Mouse (Mus musculus) ovary, postnatal 14 days (tissue): ENCODE results near the gene Gng4.
"Not testable (repeated sequence)": the region's sequence is repeated elsewhere in the genome, so short reads cannot be mapped to it uniquely, and the experiment has no call there.

ENCODE experiments used
- DNase-seq: peaks from one replicate; pipeline ENCODE4 v3.0.0; 2022; ENCODE audit warnings: low spot score

Gene Gng4

DNA sequence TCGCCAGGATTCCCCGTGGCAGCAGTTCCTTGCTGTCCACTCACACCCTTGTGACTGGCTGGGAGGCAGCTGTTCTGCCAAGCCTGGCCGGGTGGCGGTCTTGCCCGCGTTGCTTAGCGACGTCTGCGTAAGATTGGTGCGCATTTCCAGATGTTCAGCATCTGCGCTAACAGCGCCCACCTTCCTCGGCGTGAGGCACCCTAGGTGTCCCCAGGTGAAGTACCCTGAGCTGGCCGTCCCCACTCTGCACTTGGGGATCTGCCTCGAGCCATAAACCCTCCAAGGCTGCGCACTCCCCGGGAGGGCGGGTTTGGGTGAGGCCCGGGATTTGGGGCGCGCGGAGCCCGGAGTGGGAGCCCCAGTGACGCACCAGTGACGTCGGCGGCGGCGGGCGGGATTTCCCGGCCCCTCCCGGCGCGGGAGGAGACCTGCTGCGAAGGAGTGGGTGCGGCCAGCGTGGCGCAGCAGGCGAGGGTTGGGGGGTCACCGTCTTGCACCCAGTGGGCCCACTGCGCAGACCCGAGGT is at the start of gene Gng4:
Gene Gng4, plus strand, starts transcription at position 166 of the 526 bp plus-strand sequence.
- peak; percentile 15 for DNase-seq

GRCm38 (mm10) chr13:13739232-13739631 is 44.6 kb upstream of the Gng4 start:
- DNase-seq = no peak

DNA sequence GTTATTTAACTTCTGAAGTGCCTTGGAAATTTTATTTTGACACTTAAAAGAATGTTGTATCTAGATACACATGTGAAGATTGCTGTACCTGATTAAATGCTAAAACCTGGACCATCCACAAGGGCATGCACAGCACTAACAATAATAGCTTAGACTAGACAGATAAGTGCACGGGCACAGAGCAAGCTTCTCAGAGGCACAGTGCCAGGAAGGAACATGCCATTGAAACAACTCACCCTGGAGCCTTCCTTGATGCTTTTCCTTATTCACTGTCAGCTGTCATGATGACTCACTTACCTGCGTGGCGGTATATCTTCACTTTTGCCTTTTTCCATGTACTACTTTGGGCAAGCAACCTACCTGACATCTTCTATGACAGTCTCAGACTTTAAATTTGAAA is 37.9 kb upstream of the Gng4 start:
- no peak for DNase-seq

DNA sequence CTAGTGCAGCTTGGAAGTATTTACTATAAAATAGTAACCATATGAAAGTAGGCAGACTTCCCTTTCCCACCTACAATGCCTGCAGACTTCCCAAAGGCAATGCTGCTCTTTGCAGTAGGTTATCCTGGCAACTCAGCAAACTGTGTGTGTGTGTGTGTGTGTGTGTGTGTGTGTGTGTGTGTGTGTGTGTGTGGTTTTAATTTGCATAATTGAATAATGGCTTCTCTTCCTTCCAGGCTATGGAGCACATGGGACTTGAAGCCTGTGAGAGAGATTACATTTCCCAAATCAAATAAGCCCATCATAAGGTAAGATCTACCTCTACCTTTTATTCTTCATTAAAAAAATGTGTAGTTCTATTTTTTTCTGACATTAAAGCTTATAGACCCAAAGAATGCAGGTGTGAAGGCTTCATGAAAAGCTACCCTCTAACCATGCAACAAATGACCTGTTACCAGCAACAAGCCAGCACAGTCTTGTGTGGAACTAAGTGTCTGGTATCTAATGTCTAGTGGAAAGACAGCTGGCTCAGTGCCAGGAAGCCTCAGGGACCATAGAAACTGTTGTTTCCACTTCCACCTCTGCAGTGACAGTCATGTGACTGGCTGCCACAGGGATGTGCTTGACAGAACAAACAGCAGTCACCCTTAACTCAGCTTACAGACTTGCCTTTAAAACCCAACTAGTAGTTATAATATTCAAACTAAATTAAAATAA is 7.9 kb upstream of the Gng4 start:
- no peak for DNase-seq

GRCm38 (mm10) chr13:13777052-13777451 is 6.8 kb upstream of the Gng4 start:
- DNase-seq = no peak

DNA sequence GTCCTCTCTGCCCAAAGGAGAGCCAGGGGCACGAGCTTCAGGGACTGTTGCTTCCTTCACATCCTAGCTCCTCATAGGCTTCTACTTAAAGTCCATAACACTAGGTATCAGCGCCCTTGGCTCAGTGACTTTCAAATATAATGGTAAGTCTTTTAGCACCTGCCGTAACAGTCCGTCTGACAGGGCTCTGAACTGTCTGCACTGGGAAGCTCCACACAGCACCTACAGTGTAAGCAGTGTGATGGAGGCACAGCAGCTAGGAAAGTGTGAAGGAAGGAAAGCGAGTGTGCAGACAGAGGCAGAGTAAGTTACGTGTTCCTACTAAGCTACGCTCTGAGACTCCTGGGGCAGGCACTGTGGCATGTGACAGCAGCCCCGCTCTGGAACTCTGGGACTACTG is 6.2 kb upstream of the Gng4 start:
- no peak for DNase-seq

- DNase-seq = no peak
Measured at GRCm38 (mm10) chr13:13778837-13779458, 4.9 kb upstream of the Gng4 start.

DNA sequence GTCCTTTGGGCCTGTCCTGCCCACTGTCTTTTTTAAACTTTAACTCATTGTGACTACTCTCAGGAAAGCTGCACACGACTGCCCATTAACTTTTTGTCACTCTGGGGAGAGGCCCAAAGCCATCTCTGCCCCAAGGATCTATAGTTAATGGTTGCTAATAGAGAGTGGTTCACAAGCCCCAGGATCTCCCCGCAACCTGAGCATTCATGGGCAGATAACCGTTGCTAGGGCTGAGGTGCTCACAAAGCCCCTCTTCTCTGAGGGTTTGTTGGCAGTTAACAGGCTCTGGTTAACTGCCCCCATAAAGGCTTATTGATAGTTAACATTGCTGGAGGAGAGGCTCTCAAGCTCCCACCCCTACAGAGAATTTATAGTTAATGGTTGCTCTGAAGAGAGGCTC is 3.6 kb upstream of the Gng4 start:
- DNase-seq = no peak

- DNase-seq = no peak
Measured at GRCm38 (mm10) chr13:13781026-13781425, 2.8 kb upstream of the Gng4 start.

DNA sequence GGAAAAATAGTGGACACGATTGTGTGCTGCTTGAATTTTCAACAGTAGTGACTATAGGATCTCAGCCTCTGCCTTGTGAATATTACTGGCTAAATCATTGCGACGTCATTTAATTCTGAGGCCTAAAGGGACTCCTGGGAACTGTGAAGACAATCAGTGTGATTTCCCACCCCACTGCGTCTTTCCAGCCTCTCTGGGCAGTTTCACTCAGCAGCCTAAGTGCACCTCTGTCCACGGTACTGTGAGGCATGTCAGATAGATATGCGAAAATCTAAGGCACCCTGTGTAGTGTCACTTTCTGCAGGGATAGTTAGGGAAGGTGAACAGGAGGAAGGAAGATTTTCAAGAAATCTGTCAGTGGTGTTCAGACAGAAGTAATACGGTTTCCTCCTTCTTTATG is 563 bp upstream of the Gng4 start:
- no peak for DNase-seq

GRCm38 (mm10) chr13:13784420-13784936 is 619 bp downstream of the Gng4 start:
- no peak for DNase-seq

DNA sequence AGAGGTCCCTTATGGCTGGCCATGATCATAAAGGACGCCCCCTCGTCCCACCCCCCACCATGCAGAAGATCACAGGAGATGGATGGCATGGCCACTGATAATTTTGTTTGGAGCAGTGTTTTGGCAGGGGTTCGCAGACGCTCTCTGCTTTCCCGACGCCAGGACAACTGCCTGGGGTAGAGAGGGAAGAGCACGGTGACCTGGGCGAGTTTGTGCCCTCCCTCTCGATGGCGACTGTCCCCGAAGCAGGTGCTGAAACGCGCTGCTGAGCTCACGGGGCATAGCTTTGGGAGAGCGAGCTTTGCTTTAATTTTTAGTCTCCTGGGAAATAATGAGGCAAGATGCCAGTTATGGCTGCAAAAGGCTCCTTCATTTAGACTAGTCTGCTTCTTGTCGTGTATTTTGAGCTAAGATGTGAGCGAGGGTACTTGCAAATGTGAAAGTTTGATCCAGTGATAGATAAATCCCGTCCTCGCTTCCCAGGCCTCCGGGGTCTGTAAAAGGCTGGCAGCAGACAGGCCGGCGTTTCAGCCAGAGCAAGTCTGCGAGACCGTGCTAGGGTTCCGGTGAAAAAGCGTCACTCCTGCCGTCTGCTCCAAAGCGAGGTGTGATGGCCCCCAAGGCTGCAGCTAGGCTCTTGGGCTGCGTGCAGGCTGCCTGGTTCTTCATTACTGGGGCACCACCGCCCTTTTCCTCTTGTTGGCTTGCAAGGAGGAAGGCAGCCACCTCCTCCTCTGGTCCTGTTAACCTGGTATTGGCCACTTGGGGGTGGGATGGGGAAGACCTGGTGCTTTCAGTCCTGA is 1.3 kb downstream of the Gng4 start:
- no peak for DNase-seq

GRCm38 (mm10) chr13:13786971-13787370 is 3.1 kb downstream of the Gng4 start:
- DNase-seq = no peak

DNA sequence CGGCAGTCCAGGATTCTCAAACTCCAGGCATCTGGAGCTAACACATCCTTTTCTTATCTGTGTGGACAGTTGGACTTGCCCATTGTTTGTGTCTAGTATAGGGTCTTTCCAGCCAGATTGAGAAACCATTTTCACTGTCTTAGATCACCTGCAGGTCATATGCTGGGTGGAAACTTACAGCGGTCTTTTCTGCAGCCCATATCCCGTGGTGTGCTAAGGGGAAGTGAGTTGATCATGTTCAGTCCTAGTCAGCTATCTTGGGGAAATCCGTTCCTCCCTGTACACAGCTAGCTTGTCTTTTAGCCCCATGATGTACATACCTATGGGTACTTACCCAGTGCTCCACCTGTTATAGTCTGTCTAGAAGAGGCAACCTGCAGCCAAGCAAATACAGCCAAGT is 4.2 kb downstream of the Gng4 start:
- DNase-seq = no peak

DNA sequence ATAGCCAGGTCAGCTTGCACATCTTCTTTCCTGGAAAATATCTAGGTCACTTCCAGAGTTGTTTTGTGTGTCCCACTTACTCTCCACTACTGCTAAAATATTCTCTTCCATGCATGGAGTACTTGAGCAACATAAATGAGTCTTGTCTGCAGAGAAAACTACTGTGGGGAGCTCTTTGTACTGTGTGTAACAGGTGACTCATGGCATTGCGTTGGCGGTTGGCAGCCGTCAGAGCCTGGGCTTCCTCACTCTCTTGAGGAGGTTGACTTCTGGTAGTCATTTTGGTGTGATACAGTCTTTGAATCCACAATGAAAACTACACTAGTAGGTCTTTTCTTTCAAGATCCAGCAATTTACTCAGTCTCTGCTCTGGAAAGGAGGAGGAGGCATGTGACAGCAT is 8.1 kb downstream of the Gng4 start:
- no peak for DNase-seq

DNA sequence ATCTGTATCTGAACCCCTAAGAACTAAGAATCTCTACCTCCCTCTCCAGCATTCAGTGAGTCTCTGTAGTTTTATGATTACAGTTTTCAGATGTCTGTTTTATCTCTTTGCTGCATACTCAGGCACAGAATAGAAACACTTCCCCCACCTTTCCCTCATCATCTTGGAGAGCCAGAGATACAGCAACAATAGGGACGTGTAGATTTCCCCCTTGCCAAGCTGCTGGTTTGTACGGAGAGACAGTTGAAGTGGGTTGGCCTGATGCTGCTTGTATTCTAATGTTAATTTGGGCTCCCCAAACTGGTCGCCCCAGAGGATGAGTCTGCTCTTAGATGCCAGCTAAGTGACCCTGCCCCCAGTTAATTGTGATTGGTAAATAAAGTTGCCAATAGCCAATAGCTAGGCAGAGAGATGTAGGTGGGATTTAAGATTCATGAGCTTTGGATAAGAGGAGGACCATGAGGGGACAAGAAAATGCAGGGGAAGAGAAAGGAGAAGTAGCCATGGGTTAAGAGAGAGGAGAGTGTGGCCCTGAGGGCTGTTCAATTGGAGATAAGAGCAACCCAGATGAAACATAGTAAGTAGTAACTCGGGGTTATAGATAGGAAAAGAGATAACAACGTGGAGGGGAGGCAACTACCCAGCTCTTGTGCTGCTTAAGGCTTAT is 11.4 kb downstream of the Gng4 start:
- DNase-seq = no peak

DNA sequence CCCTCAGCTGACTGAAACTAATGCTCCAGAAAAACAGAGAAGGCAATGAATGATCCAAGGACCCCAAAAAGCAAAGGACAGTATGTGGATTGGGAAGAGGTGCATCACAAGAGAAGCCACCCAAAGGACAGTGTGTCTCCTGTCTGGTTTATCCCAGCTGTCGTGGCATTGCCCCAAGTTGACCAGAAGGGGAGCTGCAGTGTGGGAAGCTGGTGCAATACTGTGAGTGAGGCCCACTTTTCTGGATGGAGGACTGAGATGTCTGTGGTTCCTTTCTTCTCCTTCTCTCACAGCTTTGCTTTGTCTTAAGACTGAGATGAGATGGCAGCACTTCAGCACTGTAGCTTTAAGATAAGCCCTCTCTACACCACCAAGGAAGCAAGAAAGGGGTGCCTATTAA is 12.2 kb downstream of the Gng4 start:
- no peak for DNase-seq

GRCm38 (mm10) chr13:13797816-13798215 is 14.0 kb downstream of the Gng4 start:
- not testable (repeated sequence) for DNase-seq

GRCm38 (mm10) chr13:13798775-13799174 is 14.9 kb downstream of the Gng4 start:
- DNase-seq = no peak

- no peak for DNase-seq
Measured at GRCm38 (mm10) chr13:13808337-13809132, 24.7 kb downstream of the Gng4 start.

GRCm38 (mm10) chr13:13810885-13811284 is 27.0 kb downstream of the Gng4 start:
- DNase-seq = no peak
